28 mouse cellular contexts compared by ENCODE assay signal in genomic region chr15:88244606-88245005, GRCm38 (mm10).
DNase-seq lines count a peak whose midpoint lies in the region; ATAC-seq and TF ChIP-seq lines count a peak whose summit lies in the region.
"Had no signal": no experiment of that assay in that cellular context is flagged by ENCODE, and none has a peak within 500 bp of the region (broad histone marks: within the 10 kb centered on the region; RNA-seq: fewer than 3 reads in every experiment).

No protein-coding gene starts in this region.

- TF ChIP-seq CTCF in left cerebral cortex, adult 2 months (IDR thresholded peaks at IDR 0.05): no peak

- no peak overlapping the region for H3K4me3 ChIP-seq in forebrain, embryonic 15.5 days
- no peak overlapping the region for H3K4me3 ChIP-seq in forebrain, embryonic 11.5 days (ENCODE audit: low read depth, low read length)
- no peak overlapping the region for H3K4me3 ChIP-seq in left cerebral cortex, adult 2 months
- H3K4me3 ChIP-seq: embryonic facial prominence, embryonic 13.5 days; erythroblast, embryonic 14.5 days; forebrain, embryonic 13.5 days; heart, embryonic 12.5 days; liver, embryonic 13.5 days; midbrain, embryonic 12.5 days; stomach, embryonic 15.5 days had no signal

- H3K36me3 ChIP-seq in forebrain, embryonic 15.5 days: no peaks in the 10 kb centered on the region
- no peaks in the 10 kb centered on the region for H3K36me3 ChIP-seq in forebrain, embryonic 11.5 days (ENCODE audit: control insufficient read depth, insufficient read depth, low read length)
- H3K36me3 ChIP-seq: embryonic facial prominence, embryonic 13.5 days; heart, embryonic 12.5 days; liver, embryonic 13.5 days; midbrain, embryonic 12.5 days; stomach, embryonic 15.5 days had no signal

- intact Hi-C loops in left cerebral cortex, postnatal 36 days (cut with DNase I): loop anchor here (5.0 kb wide), 1 partner anchor 307 kb away; no protein-coding TSS in a partner anchor
- intact Hi-C loops in left cerebral cortex, adult 2 months (cut with DNase I): loop anchor here (5.0 kb wide), 3 partner anchors 282 to 697 kb away; no protein-coding TSS in a partner anchor

- no peak overlapping the region for H3K4me2 ChIP-seq in forebrain, embryonic 15.5 days (replicated peaks)
- H3K4me2 ChIP-seq in forebrain, embryonic 11.5 days (ENCODE audit: low read depth, low read length, severe bottlenecking): no peak overlapping the region
- H3K4me2 ChIP-seq: embryonic facial prominence, embryonic 13.5 days; forebrain, embryonic 13.5 days; heart, embryonic 12.5 days; liver, embryonic 13.5 days; midbrain, embryonic 12.5 days; stomach, embryonic 15.5 days had no signal

- no peaks in the 10 kb centered on the region for H3K27me3 ChIP-seq in forebrain, embryonic 15.5 days
- no peaks in the 10 kb centered on the region for H3K27me3 ChIP-seq in forebrain, embryonic 11.5 days (ENCODE audit: control insufficient read depth, insufficient read depth, low read length)
- H3K27me3 ChIP-seq: liver, embryonic 13.5 days; stomach, embryonic 15.5 days had no signal

- ATAC-seq in forebrain, embryonic 15.5 days (replicated peaks): 0 out of 2 replicates have a peak, but pooled peaks have one; percentile 19
- ATAC-seq in forebrain, embryonic 11.5 days (replicated peaks; ENCODE audit: low FRiP score): no peak
- ATAC-seq: forebrain, embryonic 13.5 days; hindbrain, postnatal 0 days; intestine, embryonic 16.5 days had no signal

- H3K4me1 ChIP-seq in forebrain, embryonic 15.5 days: peaks cover 18% of the 10 kb centered on the region
- no peaks in the 10 kb centered on the region; the same call in 1 of the 2 replicates for H3K4me1 ChIP-seq in forebrain, embryonic 11.5 days (replicated peaks; ENCODE audit: control insufficient read depth, insufficient read depth, low read length)
- H3K4me1 ChIP-seq: embryonic facial prominence, embryonic 13.5 days; heart, embryonic 12.5 days; liver, embryonic 13.5 days had no signal

- H3K9me3 ChIP-seq in forebrain, embryonic 15.5 days: no peaks in the 10 kb centered on the region
- H3K9me3 ChIP-seq in forebrain, embryonic 11.5 days (ENCODE audit: control insufficient read depth, low read length): no peaks in the 10 kb centered on the region
- H3K9me3 ChIP-seq: embryonic facial prominence, embryonic 13.5 days; forebrain, embryonic 13.5 days; heart, embryonic 12.5 days; midbrain, embryonic 12.5 days; stomach, embryonic 15.5 days had no signal

- 76% methylated on average over 13 of the region's 13 CpGs for WGBS in forebrain, embryonic 15.5 days
- 94% methylated on average over 13 of the region's 13 CpGs for WGBS in forebrain, embryonic 11.5 days

- H3K27ac ChIP-seq in forebrain, embryonic 15.5 days (replicated peaks): no peak overlapping the region
- H3K27ac ChIP-seq in forebrain, embryonic 11.5 days (ENCODE audit: low read depth, low read length): no peak overlapping the region
- no peak overlapping the region for H3K27ac ChIP-seq in left cerebral cortex, adult 2 months
- H3K27ac ChIP-seq: embryonic facial prominence, embryonic 13.5 days; forebrain, embryonic 13.5 days; hindbrain, postnatal 0 days; liver, embryonic 13.5 days; midbrain, embryonic 12.5 days; stomach, embryonic 15.5 days had no signal

- no peak for DNase-seq in forebrain, embryonic 11.5 days (ENCODE audit: low spot score)
- DNase-seq in left cerebral cortex, postnatal 36 days (ENCODE audit: low spot score in 2 of 2): peak; percentile 32 to 41
- DNase-seq in left cerebral cortex, adult 2 months (ENCODE audit: extremely low spot score in 1 of 2, low spot score in 2 of 2): no peak
- peak; percentile 28 for DNase-seq in layer of hippocampus, adult 11-12 months (ENCODE audit: low spot score)
- peak; percentile 16 to 21 for DNase-seq in layer of hippocampus, postnatal 10 days (ENCODE audit: low spot score in 2 of 2)
- DNase-seq in testis, postnatal 10 days (ENCODE audit: low spot score): no peak
- DNase-seq in yolk sac, embryonic 10.5 days (ENCODE audit: low spot score): no peak
- DNase-seq: adrenal gland, postnatal 10 days; cerebellum, adult 8-10 months; cerebellum, postnatal 36 days; embryo, embryonic 11 days; gastrocnemius, postnatal 10 days; heart, postnatal 10 days; kidney, adult 9 months; kidney, postnatal 14 days; liver, embryonic 13.5 days; lung, adult 2 months; lung, postnatal 14 days; thymus, adult 2 months had no signal

- no peak overlapping the region for H3K9ac ChIP-seq in forebrain, embryonic 15.5 days (replicated peaks)
- no peak overlapping the region for H3K9ac ChIP-seq in forebrain, embryonic 11.5 days (ENCODE audit: low read length)
- H3K9ac ChIP-seq: embryonic facial prominence, embryonic 13.5 days; forebrain, embryonic 13.5 days; heart, embryonic 12.5 days; liver, embryonic 13.5 days; midbrain, embryonic 12.5 days; stomach, embryonic 15.5 days had no signal

Comparison
In these comparisons a context has a peak if more than half of its experiments do, and no peak if none do; other contexts are left out.
1. DNase-seq: peak in left cerebral cortex, postnatal 36 days (2 of 2), layer of hippocampus, adult 11-12 months (single experiment) and layer of hippocampus, postnatal 10 days (2 of 2); none in forebrain, embryonic 11.5 days (single experiment), left cerebral cortex, adult 2 months (0 of 2), testis, postnatal 10 days (single experiment) and yolk sac, embryonic 10.5 days (single experiment).